Mouse (Mus musculus) cerebellum, postnatal 10 days (tissue): ENCODE measurements around the gene Slc17a1.

Experiments used
- DNase-seq, 2 experiments: peaks; one replicate each; pipeline ENCODE4 v3.0.0; 2021; ENCODE audit warnings: mixed read lengths in 2 of 2

The Slc17a1 gene

GRCm38 (mm10) chr13:23892592-23893268 is 25.2 kb downstream of the Slc17a1 start:
- peak; percentile 24 to 35 for DNase-seq

GRCm38 (mm10) chr13:23893269-23893593 is 25.7 kb downstream of the Slc17a1 start:
- DNase-seq = no peak

GRCm38 (mm10) chr13:23898242-23898641 is 30.7 kb downstream of the Slc17a1 start:
- no peak for DNase-seq

- no peak for DNase-seq
Observed at GRCm38 (mm10) chr13:23906906-23907305, 39.4 kb downstream of the Slc17a1 start.

GRCm38 (mm10) chr13:23910121-23910520 is 42.6 kb downstream of the Slc17a1 start:
- no peak for DNase-seq

- no peak for DNase-seq
Observed at GRCm38 (mm10) chr13:23911335-23911734, 43.8 kb downstream of the Slc17a1 start.

GRCm38 (mm10) chr13:23913791-23914306 is 46.3 kb downstream of the Slc17a1 start:
- no peak for DNase-seq

GRCm38 (mm10) chr13:23914376-23915167 is 47.0 kb downstream of the Slc17a1 start, which contains the start of gene Slc17a4:
Gene Slc17a4, minus strand, starts transcription at chr13:23915009.
- DNase-seq = no peak

- no peak for DNase-seq
Observed at GRCm38 (mm10) chr13:23916132-23916531, 48.6 kb downstream of the Slc17a1 start.

- no peak for DNase-seq
Observed at GRCm38 (mm10) chr13:23917674-23918073, 50.1 kb downstream of the Slc17a1 start.

GRCm38 (mm10) chr13:23925792-23926191 is 58.2 kb downstream of the Slc17a1 start:
- no peak for DNase-seq

- DNase-seq = no peak
Observed at GRCm38 (mm10) chr13:23928637-23929036, 61.1 kb downstream of the Slc17a1 start.

- DNase-seq = no peak
Observed at GRCm38 (mm10) chr13:23930461-23930860, 62.9 kb downstream of the Slc17a1 start.

GRCm38 (mm10) chr13:23930904-23931303 is 63.4 kb downstream of the Slc17a1 start:
- DNase-seq = no peak

GRCm38 (mm10) chr13:23933421-23934210 is 66.1 kb downstream of the Slc17a1 start, which contains the start of gene Hist1h2ba:
Gene Hist1h2ba, minus strand, starts transcription at chr13:23934156.
- DNase-seq = no peak

GRCm38 (mm10) chr13:23934211-23934520 is 66.6 kb downstream of the Slc17a1 start, which contains the start of gene Hist1h2aa:
Gene Hist1h2aa, plus strand, starts transcription at chr13:23934462.
- DNase-seq = no peak

- DNase-seq = peak; percentile 96
Observed at GRCm38 (mm10) chr13:23938699-23939098, 71.1 kb downstream of the Slc17a1 start.

GRCm38 (mm10) chr13:23940291-23940690 is 72.7 kb downstream of the Slc17a1 start:
- DNase-seq = no peak

- DNase-seq = peak in 1 of 2 experiments; percentile 13
Observed at GRCm38 (mm10) chr13:23942861-23943260, 75.3 kb downstream of the Slc17a1 start.
